Mouse (Mus musculus) monocyte, adult 5-6 weeks (primary cell): ENCODE measurements around the gene Gm11549. TPM values are rescaled to one million over a fixed set of nuclear protein-coding genes. Genes with fewer than 3 reads are reported as not detected.

ENCODE experiments used
- ATAC-seq: fragments of 153-309, 156-312 bp; replicated peaks from 2 replicates; pipeline ENCODE4 v1.8.0; 2017; ENCODE audit warnings: mild to moderate bottlenecking; ENCODE audit not compliant: low TSS enrichment, insufficient number of reproducible peaks, severe bottlenecking, poor library complexity, low FRiP score
- total RNA-seq: library from RNA; stranded (forward); fragments of 200-1000, 200-491, 200-594 nt; gene quantifications from 3 replicates; pipeline ENCODE4 v1.2.3, GENCODE M21; 2017

Gene Gm11549
- total RNA-seq, 1 experiment from 2014 or later: not detected

- no peak for ATAC-seq
Measured at GRCm38 (mm10) chr3:36488899-36489589, 32.6 kb downstream of the Gm11549 start.

- no peak for ATAC-seq
Measured at GRCm38 (mm10) chr3:36488367-36488766, 33.2 kb downstream of the Gm11549 start.

GRCm38 (mm10) chr3:36486881-36487280, 34.7 kb downstream of the Gm11549 start:
- ATAC-seq: no peak

GRCm38 (mm10) chr3:36486176-36486575, 35.4 kb downstream of the Gm11549 start:
- ATAC-seq: no peak

- no peak for ATAC-seq
Measured at GRCm38 (mm10) chr3:36484292-36484691, 37.3 kb downstream of the Gm11549 start.

GRCm38 (mm10) chr3:36482940-36483339, 38.7 kb downstream of the Gm11549 start:
- no peak for ATAC-seq

- ATAC-seq: no peak
Measured at GRCm38 (mm10) chr3:36481776-36482193, 39.8 kb downstream of the Gm11549 start.

GRCm38 (mm10) chr3:36480486-36480885, 41.1 kb downstream of the Gm11549 start:
- ATAC-seq: no peak

- no peak for ATAC-seq
Measured at GRCm38 (mm10) chr3:36478776-36479175, 42.8 kb downstream of the Gm11549 start.

- no peak for ATAC-seq
Measured at GRCm38 (mm10) chr3:36476261-36477155, 45.1 kb downstream of the Gm11549 start.

GRCm38 (mm10) chr3:36475532-36476087, 46.0 kb downstream of the Gm11549 start, which contains the start of the genes Anxa5 and 1810062G17Rik:
Gene Anxa5 (minus strand): TSS chr3:36475894.
Gene 1810062G17Rik (plus strand): TSS chr3:36475937.
- ATAC-seq: peak; percentile 95

- peak; percentile 1 for ATAC-seq
Measured at GRCm38 (mm10) chr3:36474938-36475483, 46.6 kb downstream of the Gm11549 start.

- no peak for ATAC-seq
Measured at GRCm38 (mm10) chr3:36474421-36474820, 47.2 kb downstream of the Gm11549 start.

GRCm38 (mm10) chr3:36473222-36473621, 48.4 kb downstream of the Gm11549 start:
- no peak for ATAC-seq

- ATAC-seq: no peak
Measured at GRCm38 (mm10) chr3:36471856-36472255, 49.8 kb downstream of the Gm11549 start.

GRCm38 (mm10) chr3:36468871-36469270, 52.7 kb downstream of the Gm11549 start:
- ATAC-seq: no peak

GRCm38 (mm10) chr3:36467632-36468031, 54.0 kb downstream of the Gm11549 start:
- no peak for ATAC-seq

- ATAC-seq: no peak
Measured at GRCm38 (mm10) chr3:36465538-36465937, 56.1 kb downstream of the Gm11549 start.
